Mouse (Mus musculus): ENCODE results near the gene Pan2. TPM values are rescaled to one million over a fixed set of nuclear protein-coding genes. Genes with fewer than 3 reads are reported as not detected.
A peak's percentile ranks its signal among the peaks of the same experiment; 100 is the strongest.

The Pan2 gene
- polyA plus RNA-seq, 1 experiment from 2014 or later, result 27.1 TPM

- Histone ChIP-seq H3K4me1 (peaks cover 31% of the 10 kb centered on the region), H3K4me2 (no peak overlapping the region), H3K27ac (no peak overlapping the region), H3K9me3 (no peaks in the 10 kb centered on the region), H3K9ac (no peak overlapping the region), H3K36me3 (no peaks in the 10 kb centered on the region; the same call in 1 of the 2 replicates), H3K4me3 (replicated peaks) (no peak overlapping the region), H3K27me3 (replicated peaks) (no peaks in the 10 kb centered on the region)
- ATAC-seq (ENCODE audit: insufficient read depth, low FRiP score, low read depth), result no peak
- 77% methylated on average over 2 of the region's 2 CpGs for WGBS
These were observed 37.1 kb downstream of the Pan2 start for GRCm38 (mm10) chr10:128340257-128340656.

DNA sequence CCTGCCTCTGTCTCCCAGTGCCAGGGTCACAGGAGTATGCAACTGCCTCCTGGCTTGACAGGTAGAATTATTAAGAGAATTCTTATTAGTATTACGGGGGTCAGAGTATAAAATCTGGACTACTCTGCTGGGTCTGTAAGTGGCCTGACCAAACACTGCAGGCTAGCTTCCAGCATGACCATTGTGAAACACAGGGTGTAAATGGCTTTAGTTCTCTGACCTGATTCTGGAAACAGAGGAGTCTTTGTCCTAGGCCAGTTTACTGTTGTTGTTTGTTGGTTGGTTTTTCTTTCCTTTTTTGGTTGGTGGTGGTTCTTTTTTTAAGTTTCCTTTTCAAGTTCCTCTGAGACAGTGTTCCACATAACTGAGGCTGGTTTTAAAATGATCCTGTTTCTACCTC, 40.3 kb downstream of the Pan2 start:
- no peak overlapping the region for H3K27ac ChIP-seq
- ATAC-seq (ENCODE audit: insufficient read depth, low FRiP score, low read depth), result no peak
- 91% methylated on average over 1 of the region's 1 CpGs for WGBS

DNA sequence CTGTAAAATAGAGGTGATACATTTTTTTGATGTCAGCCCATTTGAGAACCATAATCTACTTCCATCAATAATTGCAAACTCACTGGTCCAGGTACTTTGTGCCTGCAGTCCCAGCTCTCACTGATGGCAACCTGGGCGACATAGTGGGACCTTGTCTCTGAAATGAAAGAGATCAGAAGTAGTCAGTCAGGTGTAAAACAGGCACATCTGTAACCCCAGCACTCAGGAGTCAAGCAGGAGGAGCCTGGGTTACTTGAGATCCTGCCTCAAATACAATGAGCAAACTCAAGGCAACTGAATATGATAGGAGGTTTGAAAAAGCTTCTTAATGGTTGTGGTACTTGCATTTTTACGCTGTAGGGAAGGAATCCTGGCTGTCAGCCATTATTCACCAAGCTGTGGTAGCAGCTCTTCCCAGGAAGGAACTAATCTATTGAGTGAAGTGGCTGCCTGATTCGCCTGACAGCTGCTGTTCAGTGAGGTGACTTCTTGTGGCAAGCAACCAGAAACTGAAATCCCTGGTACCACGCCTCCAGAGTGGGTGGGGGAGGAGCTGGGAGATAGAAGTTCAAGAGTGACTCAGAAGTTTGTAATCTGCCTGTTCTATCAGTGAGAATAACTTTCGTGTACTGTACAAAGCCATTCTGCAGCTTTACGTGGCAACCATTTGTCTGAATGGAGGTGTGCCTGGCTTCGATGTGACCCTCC, 41.6 kb downstream of the Pan2 start:
- WGBS, result 21% methylated on average over 7 of the region's 7 CpGs
- Histone ChIP-seq H3K4me2 (peak overlapping the region; percentile 34), H3K4me1 (peaks cover 11% of the 10 kb centered on the region), H3K9ac (no peak overlapping the region), H3K4me3 (replicated peaks) (peak overlapping the region; percentile 10; the same call in 1 of the 2 replicates), H3K36me3 (no peaks in the 10 kb centered on the region; the same call in 1 of the 2 replicates), H3K27ac (peak overlapping the region; percentile 84), H3K9me3 (no peaks in the 10 kb centered on the region), H3K27me3 (replicated peaks) (no peaks in the 10 kb centered on the region)
- ATAC-seq (ENCODE audit: insufficient read depth, low FRiP score, low read depth), result peak; percentile 86

More for the DNA sequence above, 40.3 kb downstream of the Pan2 start:
- Histone ChIP-seq H3K4me2 (no peak overlapping the region), H3K27me3 (replicated peaks) (no peaks in the 10 kb centered on the region), H3K4me3 (replicated peaks) (no peak overlapping the region), H3K9me3 (no peaks in the 10 kb centered on the region), H3K4me1 (peaks cover 23% of the 10 kb centered on the region), H3K36me3 (no peaks in the 10 kb centered on the region; the same call in 1 of the 2 replicates), H3K9ac (no peak overlapping the region)

DNA sequence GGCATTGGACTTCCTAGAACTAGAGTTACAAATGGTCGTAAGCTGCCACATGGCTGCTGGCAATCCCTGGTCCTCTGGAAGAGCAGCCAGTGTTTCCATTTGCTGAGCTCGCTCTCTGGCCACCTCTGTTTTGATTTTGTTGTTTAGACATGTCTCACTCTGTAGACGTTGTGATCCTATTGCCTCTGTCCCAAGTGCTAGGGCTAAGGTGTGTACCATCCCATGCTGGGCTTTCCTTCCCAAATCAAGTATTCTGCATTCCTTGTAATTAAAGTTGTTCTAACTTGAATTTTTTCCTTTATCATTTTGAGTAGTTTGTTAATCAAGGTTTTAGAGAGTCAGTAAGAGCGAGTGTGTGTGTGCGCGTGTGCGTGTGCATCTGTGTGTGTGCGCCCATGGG, 44.4 kb downstream of the Pan2 start:
- 84% methylated on average over 8 of the region's 8 CpGs for WGBS
- Histone ChIP-seq H3K27ac (no peak overlapping the region), H3K36me3 (peaks cover 22% of the 10 kb centered on the region)

GRCm38 (mm10) chr10:128358796-128359195, 55.7 kb downstream of the Pan2 start:
- Histone ChIP-seq H3K36me3 (peaks cover 60% of the 10 kb centered on the region), H3K4me1 (no peaks in the 10 kb centered on the region), H3K4me2 (no peak overlapping the region), H3K4me3 (replicated peaks) (no peak overlapping the region), H3K27ac (no peak overlapping the region), H3K9ac (no peak overlapping the region), H3K9me3 (no peaks in the 10 kb centered on the region), H3K27me3 (replicated peaks) (no peaks in the 10 kb centered on the region)
- no peak for ATAC-seq (ENCODE audit: insufficient read depth, low FRiP score, low read depth)
- 53% methylated on average over 2 of the region's 2 CpGs for WGBS

More for the DNA sequence above, 44.4 kb downstream of the Pan2 start:
- no peak for ATAC-seq (ENCODE audit: insufficient read depth, low FRiP score, low read depth)
- peaks cover 10% of the 10 kb centered on the region for H3K4me1 ChIP-seq
- H3K9me3 ChIP-seq, result no peaks in the 10 kb centered on the region
- no peaks in the 10 kb centered on the region for H3K27me3 ChIP-seq (replicated peaks)
- H3K9ac ChIP-seq, result no peak overlapping the region
- no peak overlapping the region for H3K4me3 ChIP-seq (replicated peaks)
- H3K4me2 ChIP-seq, result no peak overlapping the region

GRCm38 (mm10) chr10:128359226-128359625, 56.1 kb downstream of the Pan2 start:
- H3K4me3 ChIP-seq (replicated peaks), result no peak overlapping the region
- 82% methylated on average over 6 of the region's 6 CpGs for WGBS

GRCm38 (mm10) chr10:128361836-128362235, 58.7 kb downstream of the Pan2 start:
- Histone ChIP-seq H3K27ac (no peak overlapping the region), H3K9me3 (no peaks in the 10 kb centered on the region), H3K36me3 (peaks cover 50% of the 10 kb centered on the region), H3K9ac (no peak overlapping the region), H3K4me3 (replicated peaks) (no peak overlapping the region), H3K27me3 (replicated peaks) (no peaks in the 10 kb centered on the region), H3K4me1 (no peaks in the 10 kb centered on the region), H3K4me2 (no peak overlapping the region)
- 88% methylated on average over 6 of the region's 6 CpGs for WGBS
- ATAC-seq (ENCODE audit: insufficient read depth, low FRiP score, low read depth), result no peak

More at GRCm38 (mm10) chr10:128359226-128359625, 56.1 kb downstream of the Pan2 start:
- no peak for ATAC-seq (ENCODE audit: insufficient read depth, low FRiP score, low read depth)
- H3K36me3 ChIP-seq, result peaks cover 56% of the 10 kb centered on the region
- no peak overlapping the region for H3K27ac ChIP-seq
- no peak overlapping the region for H3K4me2 ChIP-seq
- H3K4me1 ChIP-seq, result no peaks in the 10 kb centered on the region
- no peaks in the 10 kb centered on the region for H3K27me3 ChIP-seq (replicated peaks)
- no peak overlapping the region for H3K9ac ChIP-seq
- H3K9me3 ChIP-seq, result no peaks in the 10 kb centered on the region

DNA sequence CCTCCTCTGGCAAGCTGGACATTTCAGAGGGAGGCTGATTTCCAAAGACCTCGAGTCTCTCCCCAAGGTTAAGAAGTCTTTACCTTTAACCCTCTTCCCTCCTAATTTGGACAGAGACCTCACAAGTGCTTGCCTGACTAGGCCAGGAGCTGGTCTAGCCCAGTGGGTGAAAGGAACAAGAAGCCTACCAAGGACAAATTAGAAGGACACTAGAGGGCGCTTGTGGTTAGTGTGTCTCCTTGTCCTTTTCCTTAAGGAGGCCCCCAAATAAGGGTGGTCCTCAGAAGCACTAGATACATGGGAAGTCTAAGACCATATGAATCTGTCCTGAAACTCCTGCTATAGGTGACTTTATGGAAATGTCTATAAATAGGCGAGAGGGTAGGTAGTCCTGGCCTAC, 59.4 kb downstream of the Pan2 start:
- H3K4me3 ChIP-seq (replicated peaks), result no peak overlapping the region
- peaks cover 50% of the 10 kb centered on the region for H3K36me3 ChIP-seq
- ATAC-seq (ENCODE audit: insufficient read depth, low FRiP score, low read depth), result no peak

GRCm38 (mm10) chr10:128367899-128368401, 64.8 kb downstream of the Pan2 start:
- ATAC-seq (ENCODE audit: insufficient read depth, low FRiP score, low read depth), result no peak
- H3K4me2 ChIP-seq, result peak overlapping the region; percentile 90
- peaks cover 8% of the 10 kb centered on the region for H3K36me3 ChIP-seq
- WGBS, result 15% methylated on average over 19 of the region's 19 CpGs
- peak overlapping the region; percentile 78 for H3K4me3 ChIP-seq (replicated peaks)
- H3K9ac ChIP-seq, result peak overlapping the region; percentile 74
- peak overlapping the region; percentile 96 for H3K27ac ChIP-seq
- H3K27me3 ChIP-seq (replicated peaks), result no peaks in the 10 kb centered on the region
- no peaks in the 10 kb centered on the region for H3K9me3 ChIP-seq
- H3K4me1 ChIP-seq, result peaks cover 15% of the 10 kb centered on the region; the same call in 1 of the 2 replicates

More for the DNA sequence above, 59.4 kb downstream of the Pan2 start:
- H3K9me3 ChIP-seq, result no peaks in the 10 kb centered on the region
- H3K27me3 ChIP-seq (replicated peaks), result no peaks in the 10 kb centered on the region
- H3K4me1 ChIP-seq, result 0 out of 2 replicates have a peak, but pooled peaks cover under 1% of the 10 kb centered on the region
- H3K9ac ChIP-seq, result no peak overlapping the region
- WGBS, result 48% methylated on average over 3 of the region's 3 CpGs
- H3K4me2 ChIP-seq, result no peak overlapping the region
- H3K27ac ChIP-seq, result no peak overlapping the region

- peak within 1 kb of the TSS; percentile 90 for H3K4me2 ChIP-seq
- H3K9ac ChIP-seq, result peak within 1 kb of the TSS; percentile 74
- peak within 1 kb of the TSS; percentile 96 for H3K27ac ChIP-seq
- ATAC-seq (ENCODE audit: insufficient read depth, low FRiP score, low read depth), result peak; percentile 93
- H3K27me3 ChIP-seq (replicated peaks), result no peaks in the 10 kb centered on the region
- H3K4me1 ChIP-seq, result peaks cover 15% of the 10 kb centered on the region; the same call in 1 of the 2 replicates
- peaks cover 1% of the 10 kb centered on the region for H3K36me3 ChIP-seq
- WGBS, result 0% methylated on average over 87 of the region's 87 CpGs
- peak within 1 kb of the TSS; percentile 78 for H3K4me3 ChIP-seq (replicated peaks)
- H3K9me3 ChIP-seq, result no peaks in the 10 kb centered on the region
These were observed 65.5 kb downstream of the Pan2 start, which contains the start of gene Coq10a for GRCm38 (mm10) chr10:128368402-128369217. TSS of gene Coq10a (minus strand) at chr10:128368997.

DNA sequence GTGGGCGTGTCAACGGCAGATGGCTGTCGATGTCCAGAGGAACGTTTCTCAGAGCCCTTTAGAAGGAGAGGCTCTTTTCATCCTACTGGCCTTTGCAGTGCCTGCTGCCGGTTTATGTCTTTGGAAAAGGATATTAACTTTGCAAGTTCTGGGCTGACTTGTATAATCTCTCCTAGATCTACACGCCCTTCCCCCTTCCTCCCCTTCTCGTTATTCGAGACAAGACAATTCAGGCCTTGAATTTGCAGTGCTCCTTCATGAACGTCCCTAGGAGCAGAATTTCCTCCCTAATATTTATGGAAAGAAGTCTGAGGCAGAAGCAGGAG, 66.0 kb downstream of the Pan2 start:
- 5% methylated on average over 9 of the region's 9 CpGs for WGBS
- Histone ChIP-seq H3K4me1 (peaks cover 15% of the 10 kb centered on the region; the same call in 1 of the 2 replicates), H3K9ac (0 out of 2 replicates have a peak overlapping the region, but pooled peaks have one; percentile 74), H3K27ac (peak overlapping the region; percentile 96), H3K4me3 (replicated peaks) (peak overlapping the region; percentile 78), H3K9me3 (no peaks in the 10 kb centered on the region), H3K27me3 (replicated peaks) (no peaks in the 10 kb centered on the region), H3K4me2 (peak overlapping the region; percentile 90), H3K36me3 (no peaks in the 10 kb centered on the region)
- no peak for ATAC-seq (ENCODE audit: insufficient read depth, low FRiP score, low read depth)
